Mouse (Mus musculus): ENCODE data around the gene Ndufa13. TPM values are rescaled to one million over a fixed set of nuclear protein-coding genes. Genes with fewer than 3 reads are reported as not detected.

Ndufa13 gene
- polyA plus RNA-seq, 1 experiment = 184 TPM

GRCm38 (mm10) chr8:69934582-69934981 is 32.2 kb upstream of the Ndufa13 start:
- Histone ChIP-seq H3K4me3 (ENCODE audit: insufficient read depth, low read length) (no peak overlapping the region), H3K4me1 (ENCODE audit: control insufficient read depth, insufficient read depth, low read length) (no peaks in the 10 kb centered on the region), H3K27ac (ENCODE audit: insufficient read depth, low read length) (no peak overlapping the region)
- no peak for TF ChIP-seq POLR2A (IDR thresholded peaks at IDR 0.05; ENCODE audit: extremely low read depth, insufficient read depth, low read length)
- no peak for TF ChIP-seq CTCF (IDR thresholded peaks at IDR 0.05; ENCODE audit: extremely low read depth, insufficient read depth, low read length)

- no peak overlapping the region for H3K4me3 ChIP-seq (ENCODE audit: insufficient read depth, low read length)
- no peak for TF ChIP-seq POLR2A (IDR thresholded peaks at IDR 0.05; ENCODE audit: extremely low read depth, insufficient read depth, low read length)
- TF ChIP-seq CTCF (IDR thresholded peaks at IDR 0.05; ENCODE audit: extremely low read depth, insufficient read depth, low read length) = no peak
- H3K4me1 ChIP-seq (ENCODE audit: control insufficient read depth, insufficient read depth, low read length) = no peaks in the 10 kb centered on the region
- no peak overlapping the region for H3K27ac ChIP-seq (ENCODE audit: insufficient read depth, low read length)
These were observed 31.5 kb upstream of the Ndufa13 start for GRCm38 (mm10) chr8:69933811-69934210.

- TF ChIP-seq CTCF (IDR thresholded peaks at IDR 0.05; ENCODE audit: extremely low read depth, insufficient read depth, low read length) = no peak
- TF ChIP-seq POLR2A (IDR thresholded peaks at IDR 0.05; ENCODE audit: extremely low read depth, insufficient read depth, low read length) = no peak
These were observed 24.5 kb upstream of the Ndufa13 start for GRCm38 (mm10) chr8:69926901-69927300.

GRCm38 (mm10) chr8:69923986-69924385 is 21.6 kb upstream of the Ndufa13 start:
- no peak overlapping the region for H3K27ac ChIP-seq (ENCODE audit: insufficient read depth, low read length)
- TF ChIP-seq POLR2A (IDR thresholded peaks at IDR 0.05; ENCODE audit: extremely low read depth, insufficient read depth, low read length) (no peak), CTCF (IDR thresholded peaks at IDR 0.05; ENCODE audit: extremely low read depth, insufficient read depth, low read length) (no peak)
- no peaks in the 10 kb centered on the region for H3K4me1 ChIP-seq (ENCODE audit: control insufficient read depth, insufficient read depth, low read length)
- H3K4me3 ChIP-seq (ENCODE audit: insufficient read depth, low read length) = no peak overlapping the region

More at GRCm38 (mm10) chr8:69926901-69927300, 24.5 kb upstream of the Ndufa13 start:
- Histone ChIP-seq H3K4me3 (ENCODE audit: insufficient read depth, low read length) (no peak overlapping the region), H3K27ac (ENCODE audit: insufficient read depth, low read length) (no peak overlapping the region), H3K4me1 (ENCODE audit: control insufficient read depth, insufficient read depth, low read length) (no peaks in the 10 kb centered on the region)

GRCm38 (mm10) chr8:69921141-69921540 is 18.8 kb upstream of the Ndufa13 start:
- Histone ChIP-seq H3K4me3 (ENCODE audit: insufficient read depth, low read length) (no peak overlapping the region), H3K4me1 (ENCODE audit: control insufficient read depth, insufficient read depth, low read length) (no peaks in the 10 kb centered on the region), H3K27ac (ENCODE audit: insufficient read depth, low read length) (no peak overlapping the region)
- TF ChIP-seq POLR2A (IDR thresholded peaks at IDR 0.05; ENCODE audit: extremely low read depth, insufficient read depth, low read length) (no peak), CTCF (IDR thresholded peaks at IDR 0.05; ENCODE audit: extremely low read depth, insufficient read depth, low read length) (no peak)

GRCm38 (mm10) chr8:69919876-69920662 is 17.7 kb upstream of the Ndufa13 start:
- no peaks in the 10 kb centered on the region for H3K4me1 ChIP-seq (ENCODE audit: control insufficient read depth, insufficient read depth, low read length)

GRCm38 (mm10) chr8:69919010-69919409 is 16.7 kb upstream of the Ndufa13 start:
- no peak for TF ChIP-seq POLR2A (IDR thresholded peaks at IDR 0.05; ENCODE audit: extremely low read depth, insufficient read depth, low read length)
- peak; percentile 88 for TF ChIP-seq CTCF (IDR thresholded peaks at IDR 0.05; ENCODE audit: extremely low read depth, insufficient read depth, low read length)
- Histone ChIP-seq H3K4me1 (ENCODE audit: control insufficient read depth, insufficient read depth, low read length) (no peaks in the 10 kb centered on the region), H3K27ac (ENCODE audit: insufficient read depth, low read length) (no peak overlapping the region), H3K4me3 (ENCODE audit: insufficient read depth, low read length) (no peak overlapping the region)

More at GRCm38 (mm10) chr8:69919876-69920662, 17.7 kb upstream of the Ndufa13 start:
- no peak overlapping the region for H3K4me3 ChIP-seq (ENCODE audit: insufficient read depth, low read length)
- H3K27ac ChIP-seq (ENCODE audit: insufficient read depth, low read length) = no peak overlapping the region
- TF ChIP-seq POLR2A (IDR thresholded peaks at IDR 0.05; ENCODE audit: extremely low read depth, insufficient read depth, low read length) (no peak), CTCF (IDR thresholded peaks at IDR 0.05; ENCODE audit: extremely low read depth, insufficient read depth, low read length) (no peak)

GRCm38 (mm10) chr8:69918506-69918905 is 16.1 kb upstream of the Ndufa13 start:
- Histone ChIP-seq H3K4me1 (ENCODE audit: control insufficient read depth, insufficient read depth, low read length) (no peaks in the 10 kb centered on the region), H3K4me3 (ENCODE audit: insufficient read depth, low read length) (no peak overlapping the region), H3K27ac (ENCODE audit: insufficient read depth, low read length) (no peak overlapping the region)
- TF ChIP-seq POLR2A (IDR thresholded peaks at IDR 0.05; ENCODE audit: extremely low read depth, insufficient read depth, low read length) (no peak), CTCF (IDR thresholded peaks at IDR 0.05; ENCODE audit: extremely low read depth, insufficient read depth, low read length) (no peak)

GRCm38 (mm10) chr8:69915748-69916147 is 13.4 kb upstream of the Ndufa13 start:
- H3K27ac ChIP-seq (ENCODE audit: insufficient read depth, low read length) = no peak overlapping the region
- no peaks in the 10 kb centered on the region for H3K4me1 ChIP-seq (ENCODE audit: control insufficient read depth, insufficient read depth, low read length)
- TF ChIP-seq POLR2A (IDR thresholded peaks at IDR 0.05; ENCODE audit: extremely low read depth, insufficient read depth, low read length) (no peak), CTCF (IDR thresholded peaks at IDR 0.05; ENCODE audit: extremely low read depth, insufficient read depth, low read length) (peak; percentile 51)
- no peak overlapping the region for H3K4me3 ChIP-seq (ENCODE audit: insufficient read depth, low read length)

- Histone ChIP-seq H3K27ac (ENCODE audit: insufficient read depth, low read length) (no peak overlapping the region), H3K4me3 (ENCODE audit: insufficient read depth, low read length) (no peak overlapping the region), H3K4me1 (ENCODE audit: control insufficient read depth, insufficient read depth, low read length) (no peaks in the 10 kb centered on the region)
- TF ChIP-seq CTCF (IDR thresholded peaks at IDR 0.05; ENCODE audit: extremely low read depth, insufficient read depth, low read length) (no peak), POLR2A (IDR thresholded peaks at IDR 0.05; ENCODE audit: extremely low read depth, insufficient read depth, low read length) (no peak)
These were observed 12.2 kb upstream of the Ndufa13 start for GRCm38 (mm10) chr8:69914526-69914925.
